Mouse (Mus musculus): Measurements from ENCODE around the gene Dscam. TPM values are rescaled to one million over a fixed set of nuclear protein-coding genes. Genes with fewer than 3 reads are reported as not detected.

The Dscam gene
- polyA plus RNA-seq, 1 experiment from 2014 or later, result not detected

- Histone ChIP-seq H3K36me3 (ENCODE audit: control insufficient read depth, insufficient read depth, low read length) (no peaks in the 10 kb centered on the region), H3K4me3 (ENCODE audit: low read length) (no peak overlapping the region), H3K4me1 (ENCODE audit: control insufficient read depth, insufficient read depth, low read length) (no peaks in the 10 kb centered on the region), H3K9ac (ENCODE audit: low read depth, low read length) (no peak overlapping the region), H3K4me2 (replicated peaks; ENCODE audit: low read depth, low read length) (no peak overlapping the region), H3K9me3 (ENCODE audit: control insufficient read depth, low read length) (no peaks in the 10 kb centered on the region), H3K27ac (ENCODE audit: low read depth, low read length) (no peak overlapping the region), H3K27me3 (ENCODE audit: control insufficient read depth, insufficient read depth, low read length) (no peaks in the 10 kb centered on the region)
- ATAC-seq (ENCODE audit: low FRiP score, low TSS enrichment), result no peak
- 57% methylated on average over 4 of the region's 4 CpGs for whole genome bisulfite sequencing
Measured at GRCm38 (mm10) chr16:96877271-96877670, 293.3 kb downstream of the Dscam start.

- Histone ChIP-seq H3K9me3 (ENCODE audit: control insufficient read depth, low read length) (no peaks in the 10 kb centered on the region), H3K4me3 (ENCODE audit: low read length) (no peak overlapping the region), H3K36me3 (ENCODE audit: control insufficient read depth, insufficient read depth, low read length) (no peaks in the 10 kb centered on the region), H3K27ac (ENCODE audit: low read depth, low read length) (no peak overlapping the region), H3K4me2 (replicated peaks; ENCODE audit: low read depth, low read length) (no peak overlapping the region), H3K27me3 (ENCODE audit: control insufficient read depth, insufficient read depth, low read length) (no peaks in the 10 kb centered on the region), H3K4me1 (ENCODE audit: control insufficient read depth, insufficient read depth, low read length) (no peaks in the 10 kb centered on the region), H3K9ac (ENCODE audit: low read depth, low read length) (no peak overlapping the region)
- ATAC-seq (ENCODE audit: low FRiP score, low TSS enrichment), result no peak
- WGBS, result 68% methylated on average over 7 of the region's 7 CpGs
Measured at GRCm38 (mm10) chr16:96872799-96873198, 297.8 kb downstream of the Dscam start.

DNA sequence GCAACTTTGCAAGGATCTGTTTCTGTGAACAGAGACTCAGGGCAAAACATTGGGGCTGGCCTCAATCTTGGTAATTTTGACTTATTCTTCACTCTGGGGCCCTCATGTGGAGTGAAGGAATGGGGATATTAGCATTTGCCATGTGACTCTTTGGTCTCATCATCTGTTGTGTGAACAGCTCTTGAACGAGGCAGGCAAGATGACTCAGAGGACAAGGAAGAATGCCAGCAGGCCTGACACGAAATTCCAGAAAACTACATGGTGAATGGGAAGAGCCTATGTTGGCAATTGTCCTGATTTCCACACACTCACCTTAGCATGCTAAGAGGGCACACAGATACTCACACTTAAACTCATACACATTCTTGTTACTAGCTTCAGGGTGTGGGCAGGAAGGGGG, 313.0 kb downstream of the Dscam start:
- no peaks in the 10 kb centered on the region for H3K4me1 ChIP-seq (ENCODE audit: control insufficient read depth, insufficient read depth, low read length)

DNA sequence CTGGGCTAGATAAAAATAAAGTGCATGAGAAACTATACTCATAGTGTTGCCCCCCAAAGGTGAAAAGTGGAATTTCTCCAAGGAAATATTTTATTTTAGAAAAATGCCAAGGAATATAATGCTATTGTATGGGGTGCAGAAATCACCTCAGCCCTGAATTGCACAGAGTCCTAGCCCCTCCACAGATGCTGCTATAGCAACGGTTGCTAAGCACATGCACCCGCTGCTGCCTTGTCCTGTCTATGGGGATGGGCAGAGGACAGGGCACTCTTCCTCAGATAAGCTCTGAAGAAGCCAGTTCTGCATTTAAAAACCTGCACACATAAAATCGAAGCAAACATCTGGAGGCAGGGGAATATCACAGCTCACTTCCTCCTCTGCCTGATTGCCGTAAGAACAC, 315.5 kb downstream of the Dscam start:
- ATAC-seq (ENCODE audit: low FRiP score, low TSS enrichment), result no peak
- no peaks in the 10 kb centered on the region for H3K9me3 ChIP-seq (ENCODE audit: control insufficient read depth, low read length)
- no peak overlapping the region for H3K9ac ChIP-seq (ENCODE audit: low read depth, low read length)
- H3K4me1 ChIP-seq (ENCODE audit: control insufficient read depth, insufficient read depth, low read length), result no peaks in the 10 kb centered on the region
- 83% methylated on average over 4 of the region's 4 CpGs for WGBS
- no peak overlapping the region for H3K4me3 ChIP-seq (ENCODE audit: low read length)
- no peaks in the 10 kb centered on the region for H3K36me3 ChIP-seq (ENCODE audit: control insufficient read depth, insufficient read depth, low read length)
- no peak overlapping the region for H3K4me2 ChIP-seq (replicated peaks; ENCODE audit: low read depth, low read length)
- H3K27me3 ChIP-seq (ENCODE audit: control insufficient read depth, insufficient read depth, low read length), result no peaks in the 10 kb centered on the region
- H3K27ac ChIP-seq (ENCODE audit: low read depth, low read length), result no peak overlapping the region

More for the DNA sequence above, 313.0 kb downstream of the Dscam start:
- Histone ChIP-seq H3K4me3 (ENCODE audit: low read length) (no peak overlapping the region), H3K36me3 (ENCODE audit: control insufficient read depth, insufficient read depth, low read length) (no peaks in the 10 kb centered on the region), H3K9me3 (ENCODE audit: control insufficient read depth, low read length) (no peaks in the 10 kb centered on the region), H3K4me2 (replicated peaks; ENCODE audit: low read depth, low read length) (no peak overlapping the region), H3K9ac (ENCODE audit: low read depth, low read length) (no peak overlapping the region), H3K27ac (ENCODE audit: low read depth, low read length) (no peak overlapping the region), H3K27me3 (ENCODE audit: control insufficient read depth, insufficient read depth, low read length) (no peaks in the 10 kb centered on the region)
- 54% methylated on average over 2 of the region's 2 CpGs for WGBS
- ATAC-seq (ENCODE audit: low FRiP score, low TSS enrichment), result no peak

DNA sequence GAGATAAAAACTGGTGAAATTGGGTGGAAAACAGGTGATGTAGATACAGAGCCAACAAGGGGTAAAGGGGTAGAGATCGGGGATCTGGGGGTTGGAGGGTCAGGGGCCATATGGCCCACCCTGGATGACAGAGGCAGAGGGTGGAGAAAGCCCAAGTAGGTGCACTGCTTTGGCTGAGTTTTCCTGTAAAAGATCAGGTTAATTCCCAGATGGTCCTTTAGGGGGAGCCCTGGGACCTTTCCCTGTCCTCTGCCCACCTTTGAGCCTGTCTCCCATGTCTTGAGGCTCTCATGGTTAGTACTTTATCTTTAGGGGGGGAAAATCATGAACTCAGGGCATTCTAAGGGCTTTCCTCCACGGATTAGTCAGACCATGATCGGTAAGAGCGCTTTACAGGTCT, 318.2 kb downstream of the Dscam start:
- 24% methylated on average over 4 of the region's 4 CpGs for WGBS

GRCm38 (mm10) chr16:96848916-96849315, 321.6 kb downstream of the Dscam start:
- H3K4me1 ChIP-seq (ENCODE audit: control insufficient read depth, insufficient read depth, low read length), result no peaks in the 10 kb centered on the region
- no peak overlapping the region for H3K4me2 ChIP-seq (replicated peaks; ENCODE audit: low read depth, low read length)
- H3K9me3 ChIP-seq (ENCODE audit: control insufficient read depth, low read length), result no peaks in the 10 kb centered on the region
- no peak overlapping the region for H3K9ac ChIP-seq (ENCODE audit: low read depth, low read length)
- no peak overlapping the region for H3K27ac ChIP-seq (ENCODE audit: low read depth, low read length)
- WGBS, result 86% methylated on average over 6 of the region's 6 CpGs
- H3K36me3 ChIP-seq (ENCODE audit: control insufficient read depth, insufficient read depth, low read length), result no peaks in the 10 kb centered on the region
- ATAC-seq (ENCODE audit: low FRiP score, low TSS enrichment), result no peak
- H3K4me3 ChIP-seq (ENCODE audit: low read length), result no peak overlapping the region
- H3K27me3 ChIP-seq (ENCODE audit: control insufficient read depth, insufficient read depth, low read length), result no peaks in the 10 kb centered on the region

More for the DNA sequence above, 318.2 kb downstream of the Dscam start:
- Histone ChIP-seq H3K4me1 (ENCODE audit: control insufficient read depth, insufficient read depth, low read length) (no peaks in the 10 kb centered on the region), H3K9me3 (ENCODE audit: control insufficient read depth, low read length) (no peaks in the 10 kb centered on the region), H3K4me2 (replicated peaks; ENCODE audit: low read depth, low read length) (no peak overlapping the region), H3K36me3 (ENCODE audit: control insufficient read depth, insufficient read depth, low read length) (no peaks in the 10 kb centered on the region), H3K4me3 (ENCODE audit: low read length) (no peak overlapping the region), H3K9ac (ENCODE audit: low read depth, low read length) (no peak overlapping the region), H3K27me3 (ENCODE audit: control insufficient read depth, insufficient read depth, low read length) (no peaks in the 10 kb centered on the region), H3K27ac (ENCODE audit: low read depth, low read length) (no peak overlapping the region)
- 0 out of 2 replicates have a peak, but pooled peaks have one; percentile 46 for ATAC-seq (ENCODE audit: low FRiP score, low TSS enrichment)

GRCm38 (mm10) chr16:96846585-96846984, 324.0 kb downstream of the Dscam start:
- H3K27me3 ChIP-seq (ENCODE audit: control insufficient read depth, insufficient read depth, low read length), result no peaks in the 10 kb centered on the region
- no peak overlapping the region for H3K4me3 ChIP-seq (ENCODE audit: low read length)
- H3K9ac ChIP-seq (ENCODE audit: low read depth, low read length), result no peak overlapping the region
- no peaks in the 10 kb centered on the region for H3K36me3 ChIP-seq (ENCODE audit: control insufficient read depth, insufficient read depth, low read length)
- H3K4me1 ChIP-seq (ENCODE audit: control insufficient read depth, insufficient read depth, low read length), result no peaks in the 10 kb centered on the region
- 61% methylated on average over 1 of the region's 1 CpGs for WGBS
- H3K27ac ChIP-seq (ENCODE audit: low read depth, low read length), result no peak overlapping the region
- no peaks in the 10 kb centered on the region for H3K9me3 ChIP-seq (ENCODE audit: control insufficient read depth, low read length)
- no peak for ATAC-seq (ENCODE audit: low FRiP score, low TSS enrichment)
- no peak overlapping the region for H3K4me2 ChIP-seq (replicated peaks; ENCODE audit: low read depth, low read length)

DNA sequence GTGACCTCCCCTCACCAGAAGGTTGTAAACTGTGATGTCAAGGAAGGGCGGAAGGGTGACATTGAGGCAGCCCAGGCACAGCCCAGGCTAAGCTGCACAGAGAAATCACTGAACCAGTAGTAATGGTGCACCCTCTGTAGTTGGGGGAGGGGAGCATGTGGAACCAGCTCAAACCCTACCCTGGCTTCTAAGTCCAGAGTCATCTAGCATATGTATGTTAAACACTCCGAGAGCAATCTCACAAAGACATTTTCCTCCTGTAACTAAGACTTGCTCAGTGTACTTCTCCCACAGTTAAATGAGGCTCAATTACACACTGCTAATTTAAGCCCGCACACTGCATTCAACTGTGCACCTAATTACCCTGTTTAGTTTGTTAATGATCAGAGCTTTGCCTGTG, 324.4 kb downstream of the Dscam start:
- no peak overlapping the region for H3K27ac ChIP-seq (ENCODE audit: low read depth, low read length)
- no peak overlapping the region for H3K9ac ChIP-seq (ENCODE audit: low read depth, low read length)
- 33% methylated on average over 3 of the region's 3 CpGs for WGBS

GRCm38 (mm10) chr16:96845475-96846098, 325.0 kb downstream of the Dscam start:
- ATAC-seq (ENCODE audit: low FRiP score, low TSS enrichment), result 0 out of 2 replicates have a peak, but pooled peaks have one; percentile 55
- H3K9ac ChIP-seq (ENCODE audit: low read depth, low read length), result no peak overlapping the region
- WGBS, result 76% methylated on average over 3 of the region's 3 CpGs
- H3K4me3 ChIP-seq (ENCODE audit: low read length), result no peak overlapping the region
- no peaks in the 10 kb centered on the region for H3K27me3 ChIP-seq (ENCODE audit: control insufficient read depth, insufficient read depth, low read length)
- H3K4me1 ChIP-seq (ENCODE audit: control insufficient read depth, insufficient read depth, low read length), result no peaks in the 10 kb centered on the region
- H3K36me3 ChIP-seq (ENCODE audit: control insufficient read depth, insufficient read depth, low read length), result no peaks in the 10 kb centered on the region
- no peak overlapping the region for H3K27ac ChIP-seq (ENCODE audit: low read depth, low read length)
- H3K4me2 ChIP-seq (replicated peaks; ENCODE audit: low read depth, low read length), result no peak overlapping the region
- H3K9me3 ChIP-seq (ENCODE audit: control insufficient read depth, low read length), result no peaks in the 10 kb centered on the region

More for the DNA sequence above, 324.4 kb downstream of the Dscam start:
- Histone ChIP-seq H3K27me3 (ENCODE audit: control insufficient read depth, insufficient read depth, low read length) (no peaks in the 10 kb centered on the region), H3K9me3 (ENCODE audit: control insufficient read depth, low read length) (no peaks in the 10 kb centered on the region), H3K36me3 (ENCODE audit: control insufficient read depth, insufficient read depth, low read length) (no peaks in the 10 kb centered on the region), H3K4me3 (ENCODE audit: low read length) (no peak overlapping the region), H3K4me2 (replicated peaks; ENCODE audit: low read depth, low read length) (no peak overlapping the region), H3K4me1 (ENCODE audit: control insufficient read depth, insufficient read depth, low read length) (no peaks in the 10 kb centered on the region)
- peak; percentile 71; the same call in 1 of the 2 replicates for ATAC-seq (ENCODE audit: low FRiP score, low TSS enrichment)
